Mouse (Mus musculus): ENCODE measurements at regions not wholly inside any gene's neighbourhood (a gene's known extent, or its start where the extent isn't known, plus 50 kb on each side); places are given as distances from the start of the nearest gene placed in this dataset.

- no peak overlapping the region for H3K4me3 ChIP-seq (replicated peaks; ENCODE audit: low read length)
Observed at GRCm38 (mm10) chr13:101311634-101312314, 456.2 kb downstream of the Pik3r1 start.

GRCm38 (mm10) chr13:101308724-101309123, 459.3 kb downstream of the Pik3r1 start:
- 92% methylated on average over 5 of the region's 5 CpGs for WGBS
- H3K9me3 ChIP-seq (ENCODE audit: control insufficient read depth, low read length): no peaks in the 10 kb centered on the region

More at GRCm38 (mm10) chr13:101311634-101312314, 456.2 kb downstream of the Pik3r1 start:
- H3K9ac ChIP-seq: no peak overlapping the region
- H3K4me2 ChIP-seq (replicated peaks): no peak overlapping the region
- WGBS: 79% methylated on average over 3 of the region's 3 CpGs
- DNase-seq (ENCODE audit: low spot score) (no peak), ATAC-seq (ENCODE audit: low FRiP score) (no peak)
- no peaks in the 10 kb centered on the region for H3K36me3 ChIP-seq (replicated peaks; ENCODE audit: control insufficient read depth, insufficient read depth)
- no peaks in the 10 kb centered on the region for H3K27me3 ChIP-seq (ENCODE audit: control insufficient read depth, insufficient read depth, low read length)
- no peaks in the 10 kb centered on the region for H3K9me3 ChIP-seq (ENCODE audit: control insufficient read depth, low read length)
- H3K27ac ChIP-seq: no peak overlapping the region
- no peaks in the 10 kb centered on the region for H3K4me1 ChIP-seq (replicated peaks; ENCODE audit: control insufficient read depth, insufficient read depth, low read length)

GRCm38 (mm10) chr13:101305695-101306413, 462.2 kb downstream of the Pik3r1 start:
- Histone ChIP-seq H3K4me3 (replicated peaks; ENCODE audit: low read length) (no peak overlapping the region), H3K27me3 (ENCODE audit: control insufficient read depth, insufficient read depth, low read length) (no peaks in the 10 kb centered on the region), H3K36me3 (replicated peaks; ENCODE audit: control insufficient read depth, insufficient read depth) (no peaks in the 10 kb centered on the region), H3K9me3 (ENCODE audit: control insufficient read depth, low read length) (no peaks in the 10 kb centered on the region), H3K9ac (no peak overlapping the region), H3K27ac (peak overlapping the region; percentile 48; the same call in 1 of the 2 replicates), H3K4me2 (replicated peaks) (no peak overlapping the region), H3K4me1 (replicated peaks; ENCODE audit: control insufficient read depth, insufficient read depth, low read length) (no peaks in the 10 kb centered on the region; the same call in 1 of the 2 replicates)
- peak; percentile 39 for DNase-seq (ENCODE audit: low spot score)
- no peak for ATAC-seq (ENCODE audit: low FRiP score)
- 49% methylated on average over 11 of the region's 11 CpGs for WGBS

More at GRCm38 (mm10) chr13:101308724-101309123, 459.3 kb downstream of the Pik3r1 start:
- DNase-seq (ENCODE audit: low spot score): no peak
- Histone ChIP-seq H3K36me3 (replicated peaks; ENCODE audit: control insufficient read depth, insufficient read depth) (no peaks in the 10 kb centered on the region), H3K4me1 (replicated peaks; ENCODE audit: control insufficient read depth, insufficient read depth, low read length) (no peaks in the 10 kb centered on the region; the same call in 1 of the 2 replicates), H3K27me3 (ENCODE audit: control insufficient read depth, insufficient read depth, low read length) (no peaks in the 10 kb centered on the region), H3K4me2 (replicated peaks) (no peak overlapping the region), H3K27ac (no peak overlapping the region), H3K4me3 (replicated peaks; ENCODE audit: low read length) (no peak overlapping the region), H3K9ac (no peak overlapping the region)
- no peak for ATAC-seq (ENCODE audit: low FRiP score)

- WGBS: 70% methylated on average over 6 of the region's 6 CpGs
- Histone ChIP-seq H3K27ac (peak overlapping the region; percentile 48; the same call in 1 of the 2 replicates), H3K27me3 (ENCODE audit: control insufficient read depth, insufficient read depth, low read length) (no peaks in the 10 kb centered on the region), H3K4me1 (replicated peaks; ENCODE audit: control insufficient read depth, insufficient read depth, low read length) (no peaks in the 10 kb centered on the region; the same call in 1 of the 2 replicates), H3K4me2 (replicated peaks) (no peak overlapping the region), H3K4me3 (replicated peaks; ENCODE audit: low read length) (no peak overlapping the region), H3K9ac (no peak overlapping the region), H3K9me3 (ENCODE audit: control insufficient read depth, low read length) (no peaks in the 10 kb centered on the region), H3K36me3 (replicated peaks; ENCODE audit: control insufficient read depth, insufficient read depth) (no peaks in the 10 kb centered on the region)
- no peak for DNase-seq (ENCODE audit: low spot score)
- ATAC-seq (ENCODE audit: low FRiP score): no peak
Observed at GRCm38 (mm10) chr13:101305063-101305462, 463.0 kb downstream of the Pik3r1 start.

GRCm38 (mm10) chr13:101301361-101301760, 466.7 kb downstream of the Pik3r1 start:
- H3K36me3 ChIP-seq (replicated peaks; ENCODE audit: control insufficient read depth, insufficient read depth): no peaks in the 10 kb centered on the region
- ATAC-seq (ENCODE audit: low FRiP score) (no peak), DNase-seq (ENCODE audit: low spot score) (no peak)
- H3K9ac ChIP-seq: no peak overlapping the region
- H3K4me2 ChIP-seq (replicated peaks): no peak overlapping the region
- WGBS: 72% methylated on average over 2 of the region's 2 CpGs
- no peaks in the 10 kb centered on the region for H3K9me3 ChIP-seq (ENCODE audit: control insufficient read depth, low read length)
- no peaks in the 10 kb centered on the region; the same call in 1 of the 2 replicates for H3K4me1 ChIP-seq (replicated peaks; ENCODE audit: control insufficient read depth, insufficient read depth, low read length)
- no peaks in the 10 kb centered on the region for H3K27me3 ChIP-seq (ENCODE audit: control insufficient read depth, insufficient read depth, low read length)
- no peak overlapping the region for H3K27ac ChIP-seq
- H3K4me3 ChIP-seq (replicated peaks; ENCODE audit: low read length): no peak overlapping the region

GRCm38 (mm10) chr13:101289407-101289806, 456.2 kb upstream of the Slc30a5 start:
- no peak overlapping the region for H3K4me3 ChIP-seq (replicated peaks; ENCODE audit: low read length)
- ATAC-seq (ENCODE audit: low FRiP score): no peak
- 95% methylated on average over 4 of the region's 4 CpGs for WGBS

GRCm38 (mm10) chr13:101287131-101287530, 453.9 kb upstream of the Slc30a5 start:
- Histone ChIP-seq H3K27ac (no peak overlapping the region), H3K4me3 (replicated peaks; ENCODE audit: low read length) (no peak overlapping the region), H3K36me3 (replicated peaks; ENCODE audit: control insufficient read depth, insufficient read depth) (no peaks in the 10 kb centered on the region), H3K4me1 (replicated peaks; ENCODE audit: control insufficient read depth, insufficient read depth, low read length) (no peaks in the 10 kb centered on the region), H3K9ac (no peak overlapping the region), H3K9me3 (ENCODE audit: control insufficient read depth, low read length) (no peaks in the 10 kb centered on the region), H3K27me3 (ENCODE audit: control insufficient read depth, insufficient read depth, low read length) (no peaks in the 10 kb centered on the region), H3K4me2 (replicated peaks) (no peak overlapping the region)
- WGBS: 70% methylated on average over 4 of the region's 4 CpGs
- ATAC-seq (ENCODE audit: low FRiP score) (no peak), DNase-seq (ENCODE audit: low spot score) (no peak)

More at GRCm38 (mm10) chr13:101289407-101289806, 456.2 kb upstream of the Slc30a5 start:
- H3K27me3 ChIP-seq (ENCODE audit: control insufficient read depth, insufficient read depth, low read length): no peaks in the 10 kb centered on the region
- H3K27ac ChIP-seq: no peak overlapping the region
- H3K4me2 ChIP-seq (replicated peaks): no peak overlapping the region
- no peaks in the 10 kb centered on the region for H3K36me3 ChIP-seq (replicated peaks; ENCODE audit: control insufficient read depth, insufficient read depth)
- no peaks in the 10 kb centered on the region for H3K9me3 ChIP-seq (ENCODE audit: control insufficient read depth, low read length)
- H3K9ac ChIP-seq: no peak overlapping the region
- H3K4me1 ChIP-seq (replicated peaks; ENCODE audit: control insufficient read depth, insufficient read depth, low read length): no peaks in the 10 kb centered on the region
- DNase-seq (ENCODE audit: low spot score): no peak

- H3K27me3 ChIP-seq (ENCODE audit: control insufficient read depth, insufficient read depth, low read length): no peaks in the 10 kb centered on the region
- no peaks in the 10 kb centered on the region for H3K4me1 ChIP-seq (replicated peaks; ENCODE audit: control insufficient read depth, insufficient read depth, low read length)
- no peaks in the 10 kb centered on the region for H3K36me3 ChIP-seq (replicated peaks; ENCODE audit: control insufficient read depth, insufficient read depth)
- H3K27ac ChIP-seq: no peak overlapping the region
- ATAC-seq (ENCODE audit: low FRiP score): no peak
- H3K4me3 ChIP-seq (replicated peaks; ENCODE audit: low read length): no peak overlapping the region
- no peak overlapping the region for H3K9ac ChIP-seq
- DNase-seq (ENCODE audit: low spot score): no peak
- no peaks in the 10 kb centered on the region for H3K9me3 ChIP-seq (ENCODE audit: control insufficient read depth, low read length)
- WGBS: 68% methylated on average over 15 of the region's 15 CpGs
- no peak overlapping the region for H3K4me2 ChIP-seq (replicated peaks)
Observed at GRCm38 (mm10) chr13:101286029-101286917, 453.0 kb upstream of the Slc30a5 start.

- no peaks in the 10 kb centered on the region for H3K4me1 ChIP-seq (replicated peaks; ENCODE audit: control insufficient read depth, insufficient read depth, low read length)
- H3K27ac ChIP-seq: no peak overlapping the region
- WGBS: 81% methylated on average over 1 of the region's 1 CpGs
- H3K27me3 ChIP-seq (ENCODE audit: control insufficient read depth, insufficient read depth, low read length): no peaks in the 10 kb centered on the region
- H3K4me3 ChIP-seq (replicated peaks; ENCODE audit: low read length): no peak overlapping the region
- DNase-seq (ENCODE audit: low spot score) (no peak), ATAC-seq (ENCODE audit: low FRiP score) (no peak)
- H3K9ac ChIP-seq: no peak overlapping the region
- H3K4me2 ChIP-seq (replicated peaks): no peak overlapping the region
- H3K36me3 ChIP-seq (replicated peaks; ENCODE audit: control insufficient read depth, insufficient read depth): no peaks in the 10 kb centered on the region
- H3K9me3 ChIP-seq (ENCODE audit: control insufficient read depth, low read length): no peaks in the 10 kb centered on the region
Observed at GRCm38 (mm10) chr13:101278127-101278526, 444.9 kb upstream of the Slc30a5 start.
